Mouse (Mus musculus) neural tube, embryonic 12.5 days (tissue): Measurements from ENCODE around the gene Ggt6. TPM values are rescaled to one million over a fixed set of nuclear protein-coding genes. Genes with fewer than 3 reads are reported as not detected.
"Not testable (repeated sequence)": the region's sequence is repeated elsewhere in the genome, so short reads cannot be mapped to it uniquely, and the experiment has no call there.

Experiments
- ATAC-seq: fragments of 200-750 bp; cut with Nextera tagmentation; 2 replicates; pipeline ENCODE4 v1.8.0; 2017; ENCODE audit warnings: low read depth, mild to moderate bottlenecking, moderate TSS enrichment, moderate library complexity; ENCODE audit not compliant: low FRiP score
- H3K27ac ChIP-seq: fragments of 300-500 bp; sonication (generic); 2 replicates; pipeline ENCODE4 v1.5.1; 2016
- H3K27me3 ChIP-seq: fragments of 300-500 bp; sonication (generic); replicated peaks from 2 replicates; pipeline ENCODE4 v1.6.1; 2016; ENCODE audit warnings: mild to moderate bottlenecking
- H3K36me3 ChIP-seq: fragments of 300-500 bp; sonication (generic); 2 replicates; pipeline ENCODE4 v1.6.1; 2016; ENCODE audit warnings: mild to moderate bottlenecking
- H3K4me1 ChIP-seq: fragments of 300-500 bp; sonication (generic); 2 replicates; pipeline ENCODE4 v1.6.1; 2016
- H3K4me2 ChIP-seq: fragments of 300-500 bp; sonication (generic); replicated peaks from 2 replicates; pipeline ENCODE4 v1.6.1; 2016; ENCODE audit warnings: mild to moderate bottlenecking
- H3K4me3 ChIP-seq: fragments of 300-500 bp; sonication (generic); 2 replicates; pipeline ENCODE4 v1.5.1; 2016
- H3K9ac ChIP-seq: fragments of 300-500 bp; sonication (generic); 2 replicates; pipeline ENCODE4 v1.6.1; 2016; ENCODE audit warnings: mild to moderate bottlenecking
- H3K9me3 ChIP-seq: fragments of 300-500 bp; sonication (generic); 2 replicates; pipeline ENCODE4 v1.6.1; 2016; ENCODE audit warnings: mild to moderate bottlenecking
- WGBS: fragments of 180-500 bp; shearing (Covaris S2); methylation state at CpG from one replicate; pipeline ENCODE4 v1.1.7; 2016; 5-methylcytosine and 5-hydroxymethylcytosine counted together
- polyA plus RNA-seq: library from polyadenylated mRNA; unstranded; fragments of >200 nt; fragmentation: Nextera tagmentation; extraction: Ambion mirVana; gene quantifications from 2 replicates; pipeline ENCODE4 v1.2.1, GENCODE M21; 2016

Gene Ggt6
- polyA plus RNA-seq, 1 experiment from 2014 or later: not detected

DNA sequence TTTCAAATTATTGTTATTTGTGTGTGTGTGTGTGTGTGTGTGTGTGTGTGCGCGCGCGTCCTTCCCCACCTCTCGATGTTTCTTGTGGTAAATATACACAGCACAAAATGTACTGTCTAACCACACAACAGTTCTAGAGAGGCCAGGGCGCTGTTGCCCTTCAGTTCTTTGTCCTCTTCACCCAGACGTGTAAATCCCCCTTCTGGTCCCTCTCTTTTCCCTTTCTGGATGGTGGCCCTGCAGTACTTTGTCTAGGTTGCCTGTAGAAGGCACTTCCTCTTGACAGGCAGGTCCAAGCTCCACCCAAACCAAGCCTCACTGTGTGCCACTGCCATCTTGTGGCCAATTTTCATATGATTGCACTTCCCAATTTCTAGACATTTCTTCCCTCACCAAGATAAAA lies 6.0 kb upstream of the Ggt6 start:
- Histone ChIP-seq H3K4me2 (peak overlapping the region; percentile 34; the same call in 1 of the 2 replicates), H3K9me3 (no peaks in the 10 kb centered on the region), H3K27me3 (no peaks in the 10 kb centered on the region), H3K4me1 (no peaks in the 10 kb centered on the region), H3K27ac (no peak overlapping the region), H3K9ac (no peak overlapping the region), H3K36me3 (no peaks in the 10 kb centered on the region), H3K4me3 (no peak overlapping the region)
- WGBS: 52% methylated on average over 7 of the region's 7 CpGs
- ATAC-seq: peak; percentile 33; the same call in 1 of the 2 replicates

DNA sequence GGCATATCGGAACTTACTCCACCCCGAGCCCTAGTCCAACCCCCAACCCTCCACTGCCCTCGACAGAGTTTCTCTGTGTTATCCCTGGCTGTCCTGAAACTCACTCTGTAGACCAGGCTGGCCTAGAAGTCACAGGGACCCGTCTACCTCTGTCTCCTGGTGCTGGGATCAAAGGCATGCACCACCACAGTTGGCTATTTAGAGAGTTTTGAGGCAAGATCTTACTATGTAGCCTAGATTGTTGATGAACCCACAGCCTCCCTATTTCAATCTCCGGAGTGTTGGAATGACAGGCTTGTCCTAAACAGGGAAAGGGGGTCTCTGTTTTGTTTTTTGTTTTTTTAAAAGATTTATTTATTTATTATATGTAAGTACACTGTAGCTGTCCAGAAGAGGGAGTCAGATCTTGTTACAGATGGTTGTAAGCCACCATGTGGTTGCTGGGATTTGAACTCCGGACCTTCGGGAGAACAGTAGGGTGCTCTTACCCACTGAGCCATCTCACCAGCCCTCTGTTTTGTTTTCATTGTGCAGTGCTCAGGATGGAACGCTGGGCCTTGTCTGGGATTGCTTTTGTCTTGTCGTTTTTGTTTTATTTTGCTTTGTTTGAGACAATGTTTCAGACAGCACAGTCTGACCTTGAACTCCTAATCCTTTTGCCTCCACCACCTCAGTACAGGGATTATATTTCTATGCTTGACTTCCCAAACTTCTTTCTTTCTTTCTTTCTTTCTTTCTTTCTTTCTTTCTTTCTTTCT lies 4.8 kb upstream of the Ggt6 start:
- not testable (repeated sequence) for ATAC-seq, H3K4me1 ChIP-seq
- WGBS: 60% methylated on average over 9 of the region's 9 CpGs

DNA sequence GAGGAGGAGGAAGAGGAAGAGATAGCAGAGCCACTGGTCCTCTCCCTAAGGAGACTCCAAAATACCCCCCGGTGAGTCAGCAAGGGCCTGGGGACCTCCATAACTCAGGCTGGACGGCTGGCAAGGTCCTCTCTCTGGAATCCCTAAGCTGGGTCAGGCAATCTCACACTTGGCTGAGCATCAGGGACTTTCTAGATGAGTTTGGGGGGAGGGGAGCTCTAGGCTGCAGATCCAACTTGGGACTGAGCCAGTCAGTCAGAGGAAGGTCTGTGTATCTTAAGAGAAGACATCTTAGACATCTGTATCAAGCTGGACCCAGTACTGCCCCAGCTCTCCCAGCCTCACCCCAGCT lies 344 bp downstream of the Ggt6 start:
- no peaks in the 10 kb centered on the region for H3K27me3 ChIP-seq
- H3K27ac ChIP-seq: no peak overlapping the region
- H3K4me2 ChIP-seq: no peak overlapping the region
- no peak for ATAC-seq
- H3K4me3 ChIP-seq: no peak overlapping the region
- H3K9ac ChIP-seq: no peak overlapping the region
- no peaks in the 10 kb centered on the region for H3K4me1 ChIP-seq
- H3K36me3 ChIP-seq: no peaks in the 10 kb centered on the region
- H3K9me3 ChIP-seq: no peaks in the 10 kb centered on the region
- WGBS: 48% methylated on average over 2 of the region's 2 CpGs

More for the DNA sequence above, 4.8 kb upstream of the Ggt6 start:
- H3K9ac ChIP-seq, H3K27ac ChIP-seq, H3K4me3 ChIP-seq, H3K9me3 ChIP-seq, H3K27me3 ChIP-seq, H3K36me3 ChIP-seq, H3K4me2 ChIP-seq: not testable (repeated sequence)

DNA sequence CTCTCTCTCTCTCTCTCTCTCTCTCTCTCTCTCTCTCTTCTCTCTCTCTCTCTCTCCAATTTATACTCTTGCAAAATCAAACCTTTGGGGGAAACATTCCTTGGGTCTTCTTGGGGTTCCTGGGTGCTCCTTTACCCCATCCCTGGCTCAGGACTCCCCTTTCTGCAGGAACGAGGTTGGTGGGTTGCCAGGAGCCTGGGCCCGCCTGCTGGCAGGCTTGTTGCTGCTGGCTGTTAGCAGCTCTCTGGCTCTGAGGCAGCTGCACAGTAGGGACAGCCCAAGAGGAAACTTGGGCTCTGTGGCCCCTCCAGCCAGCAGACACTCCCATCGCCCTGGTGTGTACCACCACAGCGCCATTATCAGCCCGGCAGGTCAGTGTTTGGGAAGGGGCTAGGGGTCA lies 945 bp downstream of the Ggt6 start:
- no peak for ATAC-seq
- no peak overlapping the region for H3K9ac ChIP-seq
- no peaks in the 10 kb centered on the region for H3K36me3 ChIP-seq
- no peaks in the 10 kb centered on the region for H3K9me3 ChIP-seq
- no peak overlapping the region for H3K27ac ChIP-seq
- 80% methylated on average over 5 of the region's 5 CpGs for WGBS
- no peak overlapping the region for H3K4me2 ChIP-seq
- H3K27me3 ChIP-seq: no peaks in the 10 kb centered on the region
- H3K4me3 ChIP-seq: no peak overlapping the region
- H3K4me1 ChIP-seq: no peaks in the 10 kb centered on the region

DNA sequence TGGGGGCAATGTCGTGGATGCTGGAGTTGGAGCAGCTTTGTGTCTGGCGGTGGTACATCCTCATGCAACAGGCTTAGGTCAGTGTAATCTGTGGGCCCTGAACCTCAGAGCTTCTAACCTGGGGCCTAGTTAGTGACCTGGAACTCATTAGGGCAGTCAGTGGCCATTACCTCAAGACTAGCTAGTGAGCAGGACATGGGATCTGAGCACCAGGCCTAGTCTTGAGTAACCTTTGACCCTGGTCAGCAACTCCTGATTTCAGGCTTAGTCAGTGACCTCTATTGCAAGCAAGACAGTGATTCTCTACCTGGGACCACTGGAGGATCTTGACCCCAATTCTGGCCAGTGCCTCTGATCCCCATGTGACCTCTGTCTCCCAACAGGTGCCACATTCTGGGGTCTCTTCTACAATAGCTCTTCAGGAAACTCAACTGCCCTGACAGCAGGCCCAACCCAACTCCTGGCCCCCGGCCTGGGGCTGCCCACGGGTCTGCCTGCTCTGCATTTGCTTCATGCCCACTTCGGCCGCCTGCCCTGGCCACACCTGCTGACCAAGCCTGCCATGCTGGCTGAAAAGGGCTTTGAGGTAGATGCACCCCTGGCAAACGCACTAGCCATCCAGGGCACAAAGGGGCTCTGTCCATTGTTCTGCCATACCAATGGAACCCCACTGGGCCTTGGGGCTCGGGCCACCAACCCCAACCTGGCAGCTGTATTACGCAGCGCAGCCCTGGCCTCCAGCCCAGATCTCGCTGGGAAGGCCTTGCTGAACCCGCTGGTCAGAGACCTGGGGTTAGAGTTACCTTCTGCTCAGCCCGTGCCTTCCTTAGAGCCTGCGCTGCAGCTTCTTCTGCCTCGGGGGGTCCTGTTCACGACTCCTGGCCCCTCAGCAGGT lies 1.7 kb downstream of the Ggt6 start:
- H3K27ac ChIP-seq: no peak overlapping the region
- WGBS: 82% methylated on average over 16 of the region's 16 CpGs
- H3K9ac ChIP-seq: no peak overlapping the region
- no peak for ATAC-seq
- H3K4me3 ChIP-seq: no peak overlapping the region
- no peak overlapping the region for H3K4me2 ChIP-seq
- no peaks in the 10 kb centered on the region for H3K9me3 ChIP-seq
- H3K36me3 ChIP-seq: no peaks in the 10 kb centered on the region
- H3K4me1 ChIP-seq: peaks cover 5% of the 10 kb centered on the region
- H3K27me3 ChIP-seq: no peaks in the 10 kb centered on the region

DNA sequence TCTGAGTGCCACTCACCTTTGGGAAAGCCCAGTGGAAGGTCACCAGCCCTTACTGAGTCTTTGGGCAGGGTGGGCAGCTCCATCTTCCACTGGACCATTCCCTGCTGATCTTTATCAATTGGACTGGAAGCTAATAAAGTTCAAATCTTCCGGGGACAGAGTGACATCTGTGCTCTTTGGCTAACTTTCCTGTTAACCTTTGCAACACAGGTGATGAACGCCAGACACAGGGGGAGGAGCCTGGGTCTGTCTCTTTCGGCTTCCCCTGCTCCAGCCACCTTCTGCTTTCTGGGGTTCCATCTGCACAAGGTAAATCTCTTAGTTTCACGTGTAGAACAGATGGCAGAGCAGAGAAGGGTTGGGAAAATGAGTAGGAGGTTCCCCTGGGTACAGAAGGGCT lies 3.1 kb downstream of the Ggt6 start:
- no peak overlapping the region for H3K4me2 ChIP-seq
- H3K9ac ChIP-seq: no peak overlapping the region
- no peak overlapping the region for H3K27ac ChIP-seq
- peaks cover 12% of the 10 kb centered on the region for H3K4me1 ChIP-seq
- no peak overlapping the region for H3K4me3 ChIP-seq
- H3K36me3 ChIP-seq: peaks cover 12% of the 10 kb centered on the region
- H3K9me3 ChIP-seq: no peaks in the 10 kb centered on the region
- no peaks in the 10 kb centered on the region for H3K27me3 ChIP-seq
- ATAC-seq: no peak
- WGBS: 76% methylated on average over 4 of the region's 4 CpGs

DNA sequence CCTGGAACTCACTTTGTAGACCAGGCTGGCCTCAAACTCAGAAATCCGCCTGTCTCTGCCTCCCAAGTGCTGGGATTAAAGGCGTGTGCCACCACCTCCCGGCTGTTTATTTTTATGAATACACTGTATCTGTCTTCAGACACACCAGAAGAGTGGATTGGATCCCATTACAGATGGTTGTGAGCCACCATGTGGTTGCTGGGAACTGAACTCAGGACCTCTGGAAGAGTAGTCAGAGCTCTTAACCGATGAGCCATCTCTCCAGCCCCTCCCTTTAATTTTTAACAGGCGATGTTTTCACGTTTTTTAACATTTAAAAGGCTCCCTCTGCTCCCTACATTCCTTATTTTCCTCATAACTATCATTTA lies 5.3 kb downstream of the Ggt6 start:
- 49% methylated on average over 6 of the region's 6 CpGs for WGBS
- peak overlapping the region; percentile 93 for H3K4me2 ChIP-seq
- peaks cover 12% of the 10 kb centered on the region for H3K4me1 ChIP-seq
- not testable (repeated sequence) for H3K9me3 ChIP-seq, H3K27me3 ChIP-seq
- peaks cover 34% of the 10 kb centered on the region for H3K36me3 ChIP-seq
- ATAC-seq: peak; percentile 45; the same call in 1 of the 2 replicates
- peak overlapping the region; percentile 82 for H3K27ac ChIP-seq
- peak overlapping the region; percentile 77 for H3K4me3 ChIP-seq
- peak overlapping the region; percentile 65 for H3K9ac ChIP-seq

DNA sequence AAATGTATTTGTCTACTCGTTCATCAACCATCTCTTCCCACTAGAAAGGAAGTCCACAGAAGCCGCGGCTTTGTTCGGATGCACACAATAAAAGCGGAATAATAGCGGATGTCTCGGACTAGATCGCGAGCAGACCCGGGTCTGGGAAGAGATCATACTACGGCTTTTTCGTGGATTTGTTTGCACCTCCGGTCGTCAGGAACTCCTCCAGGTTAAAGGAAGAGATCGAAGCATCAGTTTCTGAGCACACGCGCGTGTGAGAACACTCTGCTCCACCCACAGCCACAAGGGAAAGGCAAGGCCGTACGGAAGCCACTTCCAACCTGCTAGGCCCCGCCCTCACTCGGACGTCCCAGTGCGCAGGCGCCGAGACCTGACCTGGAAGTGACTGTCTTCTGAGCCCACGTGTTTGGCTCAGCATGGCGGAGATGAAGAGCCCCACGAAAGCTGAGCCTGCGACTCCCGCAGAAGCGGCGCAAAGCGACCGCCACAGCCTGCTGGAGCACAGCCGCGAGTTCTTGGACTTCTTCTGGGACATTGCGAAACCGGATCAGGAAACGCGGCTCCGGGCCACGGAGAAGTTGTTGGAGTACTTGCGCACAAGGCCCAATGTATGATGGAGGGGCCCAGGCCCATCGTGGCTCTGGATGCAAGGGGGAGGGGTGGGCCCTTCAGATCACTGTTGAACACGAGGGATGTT lies 5.8 kb downstream of the Ggt6 start, which contains the start of gene Mybbp1a:
Mybbp1a (plus strand) TSS at position 391 of the 700 bp plus-strand sequence.
- Histone ChIP-seq H3K27me3 (no peaks in the 10 kb centered on the region), H3K36me3 (peaks cover 39% of the 10 kb centered on the region), H3K4me3 (peak within 1 kb of the TSS; percentile 77), H3K4me1 (peaks cover 12% of the 10 kb centered on the region), H3K27ac (peak within 1 kb of the TSS; percentile 82), H3K4me2 (peak within 1 kb of the TSS; percentile 93), H3K9me3 (no peaks in the 10 kb centered on the region), H3K9ac (peak within 1 kb of the TSS; percentile 84)
- ATAC-seq: peak; percentile 93
- under 1% methylated on average over 46 of the region's 46 CpGs for WGBS

DNA sequence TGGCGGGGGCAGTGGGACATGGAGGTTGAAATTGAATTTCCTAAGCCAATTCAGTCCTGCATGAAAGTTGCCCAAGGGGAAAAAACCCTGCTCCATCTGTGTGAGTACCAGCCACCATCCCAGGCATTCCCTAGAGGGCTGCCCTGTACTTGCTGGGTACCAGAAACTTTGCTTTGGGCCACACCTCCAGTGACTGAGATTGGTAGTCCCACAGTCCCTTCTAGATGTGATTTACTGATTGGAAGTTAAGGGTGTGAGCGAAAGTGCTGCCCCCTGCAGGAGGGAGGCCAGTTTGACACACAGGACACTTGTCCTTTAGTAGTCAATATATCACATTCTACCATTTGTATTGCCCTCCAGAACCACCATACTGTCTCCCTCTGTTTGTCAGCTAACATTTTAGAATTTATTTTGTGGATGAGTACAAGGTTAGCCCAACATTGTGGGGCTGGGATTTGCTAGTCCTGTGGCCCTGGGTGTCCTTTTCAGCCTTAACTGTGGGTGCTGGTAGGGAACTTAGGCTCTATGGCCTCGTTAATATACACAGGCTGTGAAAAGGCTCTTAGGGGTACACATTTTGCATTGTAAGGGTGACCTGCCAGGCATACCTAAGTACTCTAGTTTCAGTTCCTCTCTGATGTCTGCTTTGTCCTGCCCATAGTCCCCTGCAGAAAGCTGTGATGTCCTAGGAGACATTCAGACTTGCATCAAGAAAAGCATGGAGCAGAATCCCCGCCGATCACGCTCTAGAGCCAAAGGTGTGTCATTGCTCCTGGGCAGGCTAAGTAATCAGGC lies 11.2 kb downstream of the Ggt6 start:
- H3K27ac ChIP-seq: no peak overlapping the region
- H3K4me2 ChIP-seq: no peak overlapping the region
- H3K27me3 ChIP-seq: no peaks in the 10 kb centered on the region
- ATAC-seq: no peak
- H3K9ac ChIP-seq: no peak overlapping the region
- H3K4me3 ChIP-seq: no peak overlapping the region
- H3K9me3 ChIP-seq: no peaks in the 10 kb centered on the region
- peaks cover 93% of the 10 kb centered on the region for H3K36me3 ChIP-seq
- peaks cover 12% of the 10 kb centered on the region for H3K4me1 ChIP-seq
- WGBS: 88% methylated on average over 6 of the region's 6 CpGs

DNA sequence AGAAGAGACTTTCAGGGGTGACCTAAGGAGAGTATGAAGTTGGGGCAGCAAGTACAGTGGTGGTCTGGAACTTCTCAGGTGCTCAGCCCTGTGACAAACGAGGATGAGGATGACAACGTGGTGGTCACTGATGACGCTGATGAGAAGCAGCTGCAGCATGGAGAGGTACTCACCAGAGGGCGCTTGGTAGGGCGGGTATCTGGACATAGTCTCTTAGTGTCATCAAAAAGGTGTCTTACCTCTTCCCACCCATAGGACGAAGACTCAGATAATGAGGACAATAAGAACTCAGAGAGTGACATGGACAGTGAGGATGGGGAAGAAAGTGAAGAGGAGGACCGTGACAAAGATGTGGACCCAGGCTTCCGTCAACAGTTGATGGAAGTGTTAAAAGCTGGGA lies 12.1 kb downstream of the Ggt6 start:
- H3K36me3 ChIP-seq: peaks cover 100% of the 10 kb centered on the region
- no peak overlapping the region for H3K4me2 ChIP-seq
- 87% methylated on average over 8 of the region's 8 CpGs for WGBS
- no peak overlapping the region for H3K9ac ChIP-seq
- no peak overlapping the region for H3K27ac ChIP-seq
- no peak for ATAC-seq
- H3K4me1 ChIP-seq: peaks cover 3% of the 10 kb centered on the region
- H3K4me3 ChIP-seq: no peak overlapping the region
- H3K9me3 ChIP-seq: no peaks in the 10 kb centered on the region
- H3K27me3 ChIP-seq: no peaks in the 10 kb centered on the region

DNA sequence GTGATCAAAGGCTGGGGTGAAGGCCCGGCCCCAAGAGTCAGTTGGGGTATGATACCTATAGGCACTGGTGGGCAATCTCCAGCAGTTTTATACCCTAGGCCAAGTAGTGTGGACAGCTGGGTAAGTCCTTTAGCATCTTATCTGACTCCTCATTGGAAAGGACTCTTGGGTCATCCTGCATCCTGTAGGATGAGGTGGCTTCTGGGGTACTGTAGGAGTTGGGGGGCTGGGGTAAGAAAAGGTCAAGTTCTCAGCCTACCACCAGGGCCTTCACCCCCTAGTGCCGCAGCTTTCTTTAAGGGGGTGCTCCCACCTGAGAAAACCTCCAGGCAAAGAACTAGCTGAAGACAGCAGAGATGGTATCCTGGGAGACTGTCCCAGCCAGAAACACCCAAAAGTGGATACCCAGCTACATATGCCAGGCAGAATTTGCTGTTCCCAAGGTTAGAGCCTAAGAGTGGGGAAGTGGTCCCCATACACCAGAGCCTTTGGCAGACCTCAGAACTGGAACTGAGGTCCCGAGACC lies 16.9 kb downstream of the Ggt6 start:
- Histone ChIP-seq H3K4me1 (peaks cover 11% of the 10 kb centered on the region), H3K9me3 (no peaks in the 10 kb centered on the region), H3K4me3 (no peak overlapping the region), H3K4me2 (no peak overlapping the region), H3K36me3 (peaks cover 69% of the 10 kb centered on the region), H3K9ac (no peak overlapping the region), H3K27ac (no peak overlapping the region), H3K27me3 (no peaks in the 10 kb centered on the region)
- WGBS: 85% methylated on average over 3 of the region's 3 CpGs
- ATAC-seq: no peak
